Mouse (Mus musculus) forebrain, embryonic 11.5 days (tissue): ENCODE measurements around the gene Lin37. TPM values are rescaled to one million over a fixed set of nuclear protein-coding genes. Genes with fewer than 3 reads are reported as not detected.

Experiments used
- ATAC-seq: fragments of 200-750 bp; cut with Nextera tagmentation; replicated peaks from 2 replicates; pipeline ENCODE4 v1.8.0; 2017; ENCODE audit warnings: moderate TSS enrichment; ENCODE audit not compliant: low FRiP score
- DNase-seq: peaks from one replicate; pipeline ENCODE4 v3.0.0-alpha.2; 2017; ENCODE audit warnings: low spot score
- H3K27ac ChIP-seq: fragments of 300-500 bp; sonication (generic); 2 replicates; pipeline ENCODE4 v1.5.1; 2014; ENCODE audit warnings: low read depth, low read length
- H3K27me3 ChIP-seq: fragments of 300-500 bp; sonication (generic); 2 replicates; pipeline ENCODE4 v1.6.1; 2014; ENCODE audit warnings: mild to moderate bottlenecking, low read length, mixed read lengths; ENCODE audit not compliant: control insufficient read depth, insufficient read depth
- H3K36me3 ChIP-seq: fragments of 300-500 bp; sonication (generic); 2 replicates; pipeline ENCODE4 v1.6.1; 2014; ENCODE audit warnings: mild to moderate bottlenecking, low read length, moderate library complexity, mixed read lengths; ENCODE audit not compliant: control insufficient read depth, insufficient read depth
- H3K4me1 ChIP-seq: fragments of 300-500 bp; sonication (generic); replicated peaks from 2 replicates; pipeline ENCODE4 v1.6.1; 2014; ENCODE audit warnings: low read length, mixed read lengths; ENCODE audit not compliant: control insufficient read depth, insufficient read depth
- H3K4me2 ChIP-seq: fragments of 300-500 bp; sonication (generic); 2 replicates; pipeline ENCODE4 v1.6.1; 2014; ENCODE audit warnings: low read depth, mild to moderate bottlenecking, low read length, moderate library complexity, mixed read lengths; ENCODE audit not compliant: severe bottlenecking
- H3K4me3 ChIP-seq: fragments of 300-500 bp; sonication (generic); 2 replicates; pipeline ENCODE4 v1.5.1; 2014; ENCODE audit warnings: low read depth, low read length
- H3K9ac ChIP-seq: fragments of 300-500 bp; sonication (generic); 2 replicates; pipeline ENCODE4 v1.6.1; 2014; ENCODE audit warnings: low read length
- H3K9me3 ChIP-seq: fragments of 300-500 bp; sonication (generic); 2 replicates; pipeline ENCODE4 v1.6.1; 2016; ENCODE audit warnings: low read length, mixed read lengths; ENCODE audit not compliant: control insufficient read depth
- WGBS: fragments of 180-500 bp; shearing (Covaris S2); extraction: QIAGEN DNeasy Blood & Tissue Kit; methylation state at CpG from one replicate; pipeline ENCODE4 v1.1.7; 2014; 5-methylcytosine and 5-hydroxymethylcytosine counted together
- microRNA-seq: library from miRNA; unstranded; fragments of <30 nt; microRNA quantifications from one replicate; pipeline ENCODE4, GENCODE M21; 2016; ENCODE audit not compliant: insufficient number of aligned reads
- polyA plus RNA-seq: library from polyadenylated mRNA; unstranded; fragments of >200 nt; fragmentation: Nextera tagmentation; extraction: Ambion mirVana; gene quantifications from 2 replicates; pipeline ENCODE4 v1.2.1, GENCODE M21; 2014

Lin37 gene
- polyA plus RNA-seq, 1 experiment from 2014 or later: 45.7 TPM

- 75% methylated on average over 4 of the region's 4 CpGs for WGBS
- Histone ChIP-seq H3K4me1 (no peaks in the 10 kb centered on the region), H3K4me2 (no peak overlapping the region), H3K36me3 (no peaks in the 10 kb centered on the region), H3K9ac (no peak overlapping the region), H3K9me3 (no peaks in the 10 kb centered on the region), H3K27ac (no peak overlapping the region), H3K4me3 (no peak overlapping the region), H3K27me3 (no peaks in the 10 kb centered on the region)
- no peak for DNase-seq
- no peak for ATAC-seq
These were observed 51.6 kb downstream of the Lin37 start for GRCm38 (mm10) chr7:30508061-30508460.

Small RNA genes lying within 50 kb of the gene (microRNA-seq; reads per million reads assigned to microRNA genes)
- gene Gm38670 (3.4 reads per million), gene Mir3569 (not detected)

Other genes starting within 250 kb of the Lin37 start
- 29.2 and 30.2 TPM in 2 replicates for gene Syne4, start 245.0 kb downstream of the Lin37 start, polyA plus RNA-seq
- not detected in 2 replicates for gene E130208F15Rik, start 238.1 kb downstream of the Lin37 start, polyA plus RNA-seq
- 21.8 and 23.5 TPM in 2 replicates for gene Sdhaf1, start 235.9 kb downstream of the Lin37 start, polyA plus RNA-seq
- gene Lrfn3, start 197.1 kb downstream of the Lin37 start, polyA plus RNA-seq: 7.2 TPM in 2 replicates
- gene Tyrobp, start 146.1 kb downstream of the Lin37 start, polyA plus RNA-seq: 9.6 and 15.2 TPM in 2 replicates
- gene Hcst, start 140.0 kb downstream of the Lin37 start, polyA plus RNA-seq: 1.0 TPM in 1 of 2 replicates, not detected in the other
- gene Nfkbid, start 138.1 kb downstream of the Lin37 start, polyA plus RNA-seq: 1.3 and 1.6 TPM in 2 replicates
- gene Aplp1, start 114.3 kb downstream of the Lin37 start, polyA plus RNA-seq: 99.2 and 108 TPM in 2 replicates
- 0.55 and 0.61 TPM in 2 replicates for gene Kirrel2, start 102.1 kb downstream of the Lin37 start, polyA plus RNA-seq
- gene Nphs1, start 101.5 kb downstream of the Lin37 start, polyA plus RNA-seq: 0.21 and 0.24 TPM in 2 replicates
- not detected in 2 replicates for gene Prodh2, start 66.2 kb downstream of the Lin37 start, polyA plus RNA-seq
- gene Arhgap33, start 24.8 kb downstream of the Lin37 start, polyA plus RNA-seq: 66.0 and 72.7 TPM in 2 replicates
- 5.5 and 7.4 TPM in 2 replicates for gene Hspb6, start 7.7 kb downstream of the Lin37 start, polyA plus RNA-seq
- gene Proser3, start 7.5 kb downstream of the Lin37 start, polyA plus RNA-seq: 20.0 and 23.6 TPM in 2 replicates
- gene U2af1l4, start 3.5 kb upstream of the Lin37 start, polyA plus RNA-seq: 89.2 and 97.5 TPM in 2 replicates
- 12.1 and 13.6 TPM in 2 replicates for gene Gm49396, start 3.5 kb upstream of the Lin37 start, polyA plus RNA-seq
- gene Psenen, start 3.8 kb upstream of the Lin37 start, polyA plus RNA-seq: 96.1 and 99.3 TPM in 2 replicates
- 4.7 and 6.0 TPM in 2 replicates for gene Igflr1, start 5.6 kb upstream of the Lin37 start, polyA plus RNA-seq
- gene Kmt2b, start 28.9 kb upstream of the Lin37 start, polyA plus RNA-seq: 14.3 TPM in 2 replicates
- gene Zbtb32, start 39.1 kb upstream of the Lin37 start, polyA plus RNA-seq: 0.15 and 0.31 TPM in 2 replicates
- 0.31 and 0.73 TPM in 2 replicates for gene Upk1a, start 53.0 kb upstream of the Lin37 start, polyA plus RNA-seq
- gene Cox6b1, start 66.3 kb upstream of the Lin37 start, polyA plus RNA-seq: 700 and 735 TPM in 2 replicates
- not detected in 2 replicates for gene Etv2, start 76.0 kb upstream of the Lin37 start, polyA plus RNA-seq
- gene Rbm42, start 90.5 kb upstream of the Lin37 start, polyA plus RNA-seq: 131 and 138 TPM in 2 replicates
- 68.9 and 76.6 TPM in 2 replicates for gene Haus5, start 105.2 kb upstream of the Lin37 start, polyA plus RNA-seq
- not detected in 2 replicates for gene Pmis2, start 111.8 kb upstream of the Lin37 start, polyA plus RNA-seq
- gene 2200002J24Rik, start 139.1 kb upstream of the Lin37 start, polyA plus RNA-seq: not detected in 2 replicates
- 0.72 and 1.7 TPM in 2 replicates for gene Atp4a, start 152.4 kb upstream of the Lin37 start, polyA plus RNA-seq
- 133 and 153 TPM in 2 replicates for gene Tmem147, start 169.7 kb upstream of the Lin37 start, polyA plus RNA-seq
- gene Gapdhs, start 183.8 kb upstream of the Lin37 start, polyA plus RNA-seq: 0.33 and 1.5 TPM in 2 replicates
- 0.27 and 1.8 TPM in 2 replicates for gene Sbsn, start 191.6 kb upstream of the Lin37 start, polyA plus RNA-seq
- not detected in 2 replicates for gene Dmkn, start 203.9 kb upstream of the Lin37 start, polyA plus RNA-seq
- not detected in 2 replicates for gene Krtdap, start 228.1 kb upstream of the Lin37 start, polyA plus RNA-seq